Mouse (Mus musculus) intestine, embryonic 14.5 days (tissue): Measurements from ENCODE around the gene Itga11. TPM values are rescaled to one million over a fixed set of nuclear protein-coding genes. Genes with fewer than 3 reads are reported as not detected.

Experiments
- ATAC-seq: fragments of 200-750 bp; cut with Nextera tagmentation; replicated peaks from 2 replicates; pipeline ENCODE4 v1.8.0; 2017; ENCODE audit warnings: low read depth, moderate number of reproducible peaks, moderate TSS enrichment, moderate library complexity; ENCODE audit not compliant: low FRiP score, low TSS enrichment
- DNase-seq: peaks from one replicate; pipeline ENCODE4 v3.0.0-alpha.2; 2018; ENCODE audit warnings: low spot score
- H3K27ac ChIP-seq: fragments of 300-500 bp; sonication (generic); 2 replicates; pipeline ENCODE4 v1.5.1; 2014; ENCODE audit warnings: low read depth, mild to moderate bottlenecking, control low read depth
- H3K27me3 ChIP-seq: fragments of 300-500 bp; sonication (generic); replicated peaks from 2 replicates; pipeline ENCODE4 v1.6.1; 2014; ENCODE audit warnings: low read length, control low read depth; ENCODE audit not compliant: control insufficient read depth, insufficient read depth
- H3K36me3 ChIP-seq: fragments of 300-500 bp; sonication (generic); 2 replicates; pipeline ENCODE4 v1.6.1; 2014; ENCODE audit warnings: low read length, control low read depth; ENCODE audit not compliant: control insufficient read depth, insufficient read depth
- H3K4me1 ChIP-seq: fragments of 300-500 bp; sonication (generic); replicated peaks from 2 replicates; pipeline ENCODE4 v1.6.1; 2014; ENCODE audit warnings: low read length, control low read depth, mixed read lengths; ENCODE audit not compliant: control insufficient read depth, insufficient read depth
- H3K4me2 ChIP-seq: fragments of 300-500 bp; sonication (generic); 2 replicates; pipeline ENCODE4 v1.6.1; 2014; ENCODE audit warnings: low read length
- H3K4me3 ChIP-seq: fragments of 300-500 bp; sonication (generic); 2 replicates; pipeline ENCODE4 v1.5.1; 2014; ENCODE audit warnings: low read depth, low read length, control low read depth, mixed read lengths
- H3K9ac ChIP-seq: fragments of 300-500 bp; sonication (generic); 2 replicates; pipeline ENCODE4 v1.6.1; 2014; ENCODE audit warnings: mild to moderate bottlenecking, low read length
- H3K9me3 ChIP-seq: fragments of 300-500 bp; sonication (generic); 2 replicates; pipeline ENCODE4 v1.6.1; 2016; ENCODE audit warnings: low read length, control low read depth; ENCODE audit not compliant: control insufficient read depth
- WGBS: fragments of 180-500 bp; shearing (Covaris S2); extraction: QIAGEN DNeasy Blood & Tissue Kit; methylation state at CpG from one replicate; pipeline ENCODE4 v1.1.7; 2014; 5-methylcytosine and 5-hydroxymethylcytosine counted together
- polyA plus RNA-seq: library from polyadenylated mRNA; unstranded; fragments of >200 nt; fragmentation: Nextera tagmentation; extraction: Ambion mirVana; gene quantifications from 2 replicates; pipeline ENCODE4 v1.2.1, GENCODE M21; 2014

Gene Itga11
- polyA plus RNA-seq, 1 experiment from 2014 or later = 4.8 TPM

DNA sequence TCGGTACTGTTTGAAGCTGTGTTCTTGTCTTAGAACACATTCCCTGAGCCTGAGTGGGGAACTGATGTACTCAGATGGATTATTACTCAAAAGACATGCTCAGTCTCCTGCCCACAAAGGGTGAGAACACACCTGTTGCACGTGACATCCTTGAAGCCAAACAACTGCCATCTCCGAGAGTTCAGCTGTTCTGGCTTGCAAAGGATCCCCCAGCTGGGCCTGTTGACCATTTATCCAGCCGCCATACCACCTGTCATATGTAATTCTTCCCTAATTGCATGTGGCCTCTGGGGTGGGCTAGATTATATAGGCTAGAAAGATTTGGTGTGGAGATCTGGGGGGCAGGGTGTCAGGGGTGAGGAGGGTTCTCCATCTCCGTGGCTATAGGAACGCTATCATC is 143.2 kb downstream of the Itga11 start:
- DNase-seq (no peak), ATAC-seq (no peak)
- Histone ChIP-seq H3K9ac (no peak overlapping the region), H3K4me3 (no peak overlapping the region), H3K4me1 (peaks cover 4% of the 10 kb centered on the region), H3K27me3 (no peaks in the 10 kb centered on the region), H3K27ac (no peak overlapping the region), H3K9me3 (no peaks in the 10 kb centered on the region), H3K36me3 (no peaks in the 10 kb centered on the region), H3K4me2 (no peak overlapping the region)
- WGBS = 81% methylated on average over 6 of the region's 6 CpGs

DNA sequence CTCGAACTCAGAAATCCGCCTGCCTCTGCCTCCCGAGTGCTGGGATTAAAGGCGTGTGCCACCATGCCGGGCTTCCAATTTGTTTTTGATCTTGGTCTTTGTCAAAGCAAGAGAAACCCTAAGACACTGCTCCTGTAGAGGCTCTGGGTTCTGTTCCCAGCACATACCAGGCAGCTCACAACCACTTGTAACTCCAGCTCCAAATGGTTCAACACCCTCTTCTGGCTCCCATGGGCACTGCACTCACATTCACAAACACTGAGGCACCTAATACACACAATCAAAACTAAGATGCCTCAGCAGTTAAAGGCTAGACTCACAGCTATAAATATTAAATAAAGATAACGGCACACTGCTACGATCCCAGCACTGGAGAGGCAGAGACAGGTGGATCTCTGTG is 144.2 kb downstream of the Itga11 start:
- H3K27me3 ChIP-seq = no peaks in the 10 kb centered on the region
- no peaks in the 10 kb centered on the region for H3K9me3 ChIP-seq
- H3K9ac ChIP-seq = no peak overlapping the region
- DNase-seq (no peak), ATAC-seq (no peak)
- no peak overlapping the region for H3K4me3 ChIP-seq
- no peaks in the 10 kb centered on the region for H3K36me3 ChIP-seq
- no peak overlapping the region for H3K4me2 ChIP-seq
- H3K4me1 ChIP-seq = peaks cover 7% of the 10 kb centered on the region
- WGBS = 90% methylated on average over 7 of the region's 7 CpGs
- no peak overlapping the region for H3K27ac ChIP-seq

DNA sequence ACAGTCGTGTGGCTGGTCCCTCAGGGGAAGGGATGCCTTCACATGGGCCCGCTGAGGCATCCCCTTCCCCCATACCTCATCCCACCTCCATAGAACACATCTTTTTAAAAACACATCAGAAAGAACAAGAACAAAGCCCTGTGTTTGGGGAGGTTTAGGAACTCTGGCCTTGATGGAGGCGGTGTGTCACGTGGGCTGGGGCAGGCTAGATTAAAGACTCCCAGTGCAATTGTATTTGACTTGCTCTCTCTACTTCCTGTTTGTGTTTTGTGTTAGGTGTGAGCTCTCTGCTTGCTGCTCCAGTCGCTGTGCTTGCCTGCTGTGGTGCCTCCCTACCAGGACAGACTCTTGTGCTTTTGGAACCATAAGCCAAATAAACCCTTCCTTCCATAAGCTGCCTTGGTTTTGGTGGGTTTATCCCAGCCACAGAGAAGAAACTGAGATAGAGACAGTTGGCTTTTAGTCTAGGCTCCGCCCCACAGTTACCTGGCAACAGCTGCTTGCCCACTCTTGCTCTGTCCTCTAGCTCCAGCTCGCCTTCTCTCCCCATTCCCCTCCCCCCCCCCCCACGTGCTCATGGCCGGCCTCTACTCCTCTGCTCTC is 148.3 kb downstream of the Itga11 start:
- H3K9me3 ChIP-seq = no peaks in the 10 kb centered on the region
- peaks cover 7% of the 10 kb centered on the region for H3K4me1 ChIP-seq
- H3K4me3 ChIP-seq = no peak overlapping the region
- peak overlapping the region; percentile 15; the same call in 1 of the 2 replicates for H3K4me2 ChIP-seq
- no peaks in the 10 kb centered on the region for H3K27me3 ChIP-seq
- H3K27ac ChIP-seq = peak overlapping the region; percentile 33; the same call in 1 of the 2 replicates
- H3K9ac ChIP-seq = no peak overlapping the region
- H3K36me3 ChIP-seq = no peaks in the 10 kb centered on the region
- DNase-seq (peak; percentile 54), ATAC-seq (no peak)
- WGBS = 11% methylated on average over 8 of the region's 9 CpGs

DNA sequence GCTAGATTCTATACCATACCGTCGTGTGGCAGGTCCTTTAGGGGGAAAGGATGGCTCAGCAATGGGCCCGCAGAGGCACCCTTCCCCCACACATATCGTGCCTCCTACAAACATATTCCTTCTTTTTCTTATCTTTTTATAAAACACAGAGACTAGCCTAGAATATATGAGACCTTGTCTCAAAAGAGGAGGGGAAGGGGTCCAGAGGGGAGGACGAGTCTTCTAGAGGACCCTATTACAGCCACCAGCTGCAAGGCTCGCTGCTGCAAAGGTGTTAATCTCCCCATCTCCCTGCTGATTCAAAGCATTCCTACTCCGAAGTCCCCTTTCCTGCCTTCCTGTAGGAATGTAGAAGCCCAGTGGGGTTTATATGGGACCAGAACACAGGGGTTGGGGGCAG is 148.8 kb downstream of the Itga11 start:
- H3K4me1 ChIP-seq = peaks cover 7% of the 10 kb centered on the region
- H3K9ac ChIP-seq = no peak overlapping the region
- no peak for ATAC-seq
- H3K4me2 ChIP-seq = peak overlapping the region; percentile 15; the same call in 1 of the 2 replicates
- H3K9me3 ChIP-seq = no peaks in the 10 kb centered on the region
- DNase-seq = no peak
- H3K4me3 ChIP-seq = no peak overlapping the region
- H3K36me3 ChIP-seq = no peaks in the 10 kb centered on the region
- WGBS = 11% methylated on average over 7 of the region's 7 CpGs
- H3K27me3 ChIP-seq = no peaks in the 10 kb centered on the region
- peak overlapping the region; percentile 33; the same call in 1 of the 2 replicates for H3K27ac ChIP-seq

DNA sequence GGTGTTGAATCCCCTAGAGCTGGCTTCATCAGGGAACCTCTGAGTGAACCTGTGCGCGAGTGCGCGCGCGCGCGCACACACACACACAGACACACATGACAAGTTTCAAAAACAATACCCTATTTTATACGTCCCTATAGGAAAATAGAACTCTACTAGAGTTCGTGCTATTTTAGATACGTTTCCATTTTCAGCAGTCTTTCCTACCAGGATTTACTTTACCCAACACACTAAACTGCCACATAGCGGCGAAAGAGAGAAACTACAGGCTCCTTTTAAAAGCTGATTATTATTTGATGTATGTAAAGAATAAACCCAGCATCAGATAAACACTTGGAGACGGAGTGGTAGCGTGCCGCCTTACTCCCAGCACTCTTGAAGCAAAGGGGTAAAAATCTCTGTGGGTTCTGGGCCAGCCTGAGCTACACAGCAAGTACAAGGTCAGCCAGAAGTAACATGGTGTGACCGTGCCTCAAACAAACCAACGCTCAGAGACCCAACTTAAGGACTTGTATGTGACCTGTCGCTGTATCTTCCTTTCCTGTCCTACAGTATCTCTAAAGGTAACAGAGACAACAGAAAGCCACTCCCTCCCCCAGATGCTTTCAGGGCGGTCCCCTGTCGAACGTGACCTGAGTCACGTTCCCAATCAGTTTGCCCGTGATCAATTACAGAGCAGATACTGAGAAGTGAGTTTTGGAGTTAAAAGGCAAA is 150.5 kb downstream of the Itga11 start:
- Histone ChIP-seq H3K27me3 (no peaks in the 10 kb centered on the region), H3K4me2 (peak overlapping the region; percentile 37), H3K9me3 (no peaks in the 10 kb centered on the region), H3K9ac (no peak overlapping the region; the same call in 1 of the 2 replicates), H3K4me1 (peaks cover 7% of the 10 kb centered on the region), H3K36me3 (no peaks in the 10 kb centered on the region), H3K27ac (peak overlapping the region; percentile 33; the same call in 1 of the 2 replicates), H3K4me3 (peak overlapping the region; percentile 25)
- peak; percentile 3; the same call in 1 of the 2 replicates for ATAC-seq
- peak; percentile 73 for DNase-seq
- 4% methylated on average over 24 of the region's 24 CpGs for WGBS

DNA sequence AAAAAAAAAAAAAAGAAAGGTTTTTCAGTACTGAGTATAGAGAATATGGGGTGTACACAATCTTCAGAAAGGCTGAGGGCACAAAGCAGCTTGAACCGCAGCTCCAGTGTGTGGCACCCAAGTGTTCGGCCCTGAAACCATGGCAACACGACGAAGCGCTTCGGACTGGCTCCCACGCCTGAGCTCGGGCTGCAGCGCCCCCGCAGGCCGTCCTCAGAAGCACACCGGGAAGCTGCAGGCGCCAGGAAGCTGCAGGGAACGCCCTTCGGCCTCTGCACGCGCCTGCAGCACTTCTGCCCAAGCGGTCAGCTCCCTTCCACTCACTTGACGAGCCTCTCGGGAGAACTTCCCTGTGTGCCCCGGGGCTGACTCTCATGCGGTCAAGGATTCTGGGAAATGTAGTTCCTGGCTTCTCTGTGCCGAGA is 151.0 kb downstream of the Itga11 start:
- under 1% methylated on average over 23 of the region's 23 CpGs for WGBS
- Histone ChIP-seq H3K4me3 (peak overlapping the region; percentile 25), H3K36me3 (no peaks in the 10 kb centered on the region), H3K9ac (no peak overlapping the region), H3K4me2 (peak overlapping the region; percentile 37), H3K27me3 (no peaks in the 10 kb centered on the region), H3K4me1 (peaks cover 7% of the 10 kb centered on the region), H3K27ac (peak overlapping the region; percentile 33; the same call in 1 of the 2 replicates), H3K9me3 (no peaks in the 10 kb centered on the region)
- peak; percentile 97 for DNase-seq
- peak; percentile 94 for ATAC-seq

DNA sequence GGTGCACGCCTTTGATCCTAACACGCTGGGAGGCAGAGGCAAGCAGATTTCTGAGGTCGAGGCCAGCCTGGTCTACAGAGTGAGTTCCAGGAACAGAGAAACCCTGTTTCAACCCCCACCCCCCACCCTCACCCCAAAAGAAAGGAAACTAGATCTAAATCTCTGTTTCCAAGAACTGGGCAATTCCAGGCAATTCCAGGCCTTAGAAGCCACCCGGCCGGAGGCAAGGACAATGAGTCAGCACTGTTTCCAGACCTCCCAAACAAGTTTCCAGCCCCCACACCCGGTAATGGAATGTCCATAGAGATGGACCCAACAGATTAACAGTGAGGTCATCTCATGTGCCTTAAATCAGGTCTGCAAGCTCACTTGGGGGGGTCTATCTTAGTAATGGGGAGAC is 152.3 kb downstream of the Itga11 start:
- Histone ChIP-seq H3K27ac (no peak overlapping the region), H3K27me3 (no peaks in the 10 kb centered on the region), H3K36me3 (no peaks in the 10 kb centered on the region), H3K9ac (no peak overlapping the region), H3K9me3 (no peaks in the 10 kb centered on the region), H3K4me2 (no peak overlapping the region), H3K4me1 (peaks cover 7% of the 10 kb centered on the region), H3K4me3 (no peak overlapping the region)
- 73% methylated on average over 6 of the region's 6 CpGs for WGBS
- ATAC-seq (no peak), DNase-seq (no peak)
